Mouse (Mus musculus) right cerebral cortex, postnatal 25 days (tissue): ENCODE results near the gene Fam189a1.

Source experiments
- DNase-seq: peaks from one replicate; pipeline ENCODE4 v3.0.0; 2022

Fam189a1 gene

GRCm38 (mm10) chr7:64792031-64792430 lies 364.3 kb downstream of the Fam189a1 start:
- DNase-seq = no peak

- DNase-seq = no peak
These were observed 365.2 kb downstream of the Fam189a1 start for GRCm38 (mm10) chr7:64791145-64791544.

- DNase-seq = no peak
These were observed 371.3 kb downstream of the Fam189a1 start for GRCm38 (mm10) chr7:64785040-64785439.

- DNase-seq = peak; percentile 67
These were observed 376.9 kb downstream of the Fam189a1 start for GRCm38 (mm10) chr7:64779501-64779900.

- peak; percentile 52 for DNase-seq
These were observed 379.5 kb downstream of the Fam189a1 start for GRCm38 (mm10) chr7:64776708-64777489.

GRCm38 (mm10) chr7:64773465-64773864 lies 382.9 kb downstream of the Fam189a1 start:
- no peak for DNase-seq

GRCm38 (mm10) chr7:64770779-64771390 lies 385.5 kb downstream of the Fam189a1 start:
- DNase-seq = no peak

- DNase-seq = no peak
These were observed 386.6 kb downstream of the Fam189a1 start for GRCm38 (mm10) chr7:64769768-64770167.

- DNase-seq = no peak
These were observed 390.8 kb downstream of the Fam189a1 start for GRCm38 (mm10) chr7:64765595-64765994.

- no peak for DNase-seq
These were observed 401.2 kb downstream of the Fam189a1 start for GRCm38 (mm10) chr7:64755141-64755540.

- no peak for DNase-seq
These were observed 402.2 kb downstream of the Fam189a1 start for GRCm38 (mm10) chr7:64754161-64754560.

GRCm38 (mm10) chr7:64753678-64754077 lies 402.7 kb downstream of the Fam189a1 start:
- DNase-seq = no peak

- DNase-seq = peak; percentile 75
These were observed 404.2 kb downstream of the Fam189a1 start for GRCm38 (mm10) chr7:64752133-64752532.

GRCm38 (mm10) chr7:64751465-64751864 lies 404.9 kb downstream of the Fam189a1 start:
- peak; percentile 68 for DNase-seq

- no peak for DNase-seq
These were observed 412.8 kb downstream of the Fam189a1 start for GRCm38 (mm10) chr7:64743610-64744009.

- peak; percentile 85 for DNase-seq
These were observed 414.8 kb downstream of the Fam189a1 start for GRCm38 (mm10) chr7:64741333-64742307.

GRCm38 (mm10) chr7:64739131-64739530 lies 417.2 kb downstream of the Fam189a1 start:
- no peak for DNase-seq

GRCm38 (mm10) chr7:64729785-64730184 lies 426.6 kb downstream of the Fam189a1 start:
- DNase-seq = peak; percentile 56

GRCm38 (mm10) chr7:64728816-64729215 lies 427.6 kb downstream of the Fam189a1 start:
- no peak for DNase-seq

- DNase-seq = peak; percentile 59
These were observed 428.2 kb downstream of the Fam189a1 start for GRCm38 (mm10) chr7:64728181-64728591.

GRCm38 (mm10) chr7:64725967-64726695 lies 430.2 kb downstream of the Fam189a1 start:
- no peak for DNase-seq

- DNase-seq = no peak
These were observed 432.0 kb downstream of the Fam189a1 start for GRCm38 (mm10) chr7:64724409-64724808.
